Mouse (Mus musculus): ENCODE data around the gene Naa80. TPM values are rescaled to one million over a fixed set of nuclear protein-coding genes. Genes with fewer than 3 reads are reported as not detected.

The Naa80 gene
- polyA plus RNA-seq (2012; rRNA removed): 19.5 and 21.6 TPM in 2 replicates

DNA sequence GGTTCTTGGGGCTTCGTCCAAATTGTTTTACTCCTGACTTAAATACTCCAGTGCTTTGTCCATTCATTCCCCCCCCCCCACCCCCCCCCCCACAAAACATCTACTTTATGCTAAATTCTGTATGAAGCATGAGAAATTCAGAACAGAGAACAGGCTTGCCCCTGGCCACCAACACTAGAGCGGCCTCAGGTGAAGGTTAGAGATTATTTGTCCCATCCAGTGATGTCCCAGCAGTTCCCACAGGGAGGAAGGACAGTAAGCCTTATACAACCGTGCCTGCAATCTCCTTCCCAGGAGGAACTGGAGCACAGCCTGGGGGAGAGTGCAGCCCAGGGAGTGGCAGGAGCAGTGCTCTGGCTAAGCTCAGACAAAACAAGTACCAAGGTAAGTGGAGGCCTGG lies at the start of gene Naa80:
Gene Naa80 (plus strand): TSS at position 301 of the 400 bp plus-strand sequence.
- peaks cover 29% of the 10 kb centered on the region for H3K4me1 ChIP-seq (ENCODE audit: control insufficient read depth, insufficient read depth, low read length)
- 66% methylated on average over 3 of the region's 3 CpGs for WGBS
- H3K27ac ChIP-seq (ENCODE audit: insufficient read depth, low read length): peak within 1 kb of the TSS; percentile 16; the same call in 1 of the 2 replicates
- TF ChIP-seq CTCF (IDR thresholded peaks at IDR 0.05; ENCODE audit: borderline replicate concordance, insufficient read depth, low read depth, low read length) (no peak), POLR2A (IDR thresholded peaks at IDR 0.05; ENCODE audit: borderline replicate concordance, insufficient read depth, low read length) (no peak)
- no peak within 1 kb of the TSS for H3K4me3 ChIP-seq (replicated peaks; ENCODE audit: insufficient read depth, low read depth, low read length)
- H3K27me3 ChIP-seq (ENCODE audit: control insufficient read depth, insufficient read depth, low read length): no peaks in the 10 kb centered on the region
- DNase-seq: no peak

DNA sequence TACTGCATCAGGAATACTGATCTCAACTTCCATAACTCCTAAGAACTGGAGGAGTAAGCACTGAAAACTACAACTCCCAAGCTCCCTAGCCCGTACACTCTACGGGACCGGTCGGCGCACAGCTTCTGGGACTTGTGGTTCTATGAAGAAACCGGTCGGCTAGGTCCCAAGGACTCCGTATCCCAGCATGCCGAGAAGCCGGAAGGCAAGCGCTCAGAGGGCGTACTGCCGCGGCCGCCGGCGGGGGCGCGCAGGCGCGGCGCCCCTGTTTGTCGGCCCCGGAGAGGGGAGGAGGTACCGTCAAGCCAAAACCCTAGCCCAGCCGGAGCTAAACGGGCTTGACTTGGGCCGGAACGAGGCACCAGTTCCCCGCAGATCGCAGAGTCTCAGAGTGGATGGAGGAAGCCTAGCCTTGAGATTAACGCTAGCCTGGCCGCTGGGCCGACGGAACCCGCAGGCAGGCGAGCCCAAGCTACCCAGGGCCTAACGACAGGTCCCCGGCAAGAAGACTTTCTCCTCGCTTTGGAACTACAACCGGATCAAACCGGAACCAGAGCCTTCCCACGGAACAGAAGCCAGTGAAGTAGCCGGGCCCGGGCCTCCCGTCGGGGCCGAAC lies 44.8 kb upstream of the Naa80 start, which contains the start of gene Tmem115:
Gene Tmem115 (plus strand): TSS at position 155 of the 617 bp plus-strand sequence.
- H3K27ac ChIP-seq (ENCODE audit: insufficient read depth, low read length): peak within 1 kb of the TSS; percentile 71
- peak within 1 kb of the TSS; percentile 86 for H3K4me3 ChIP-seq (replicated peaks; ENCODE audit: insufficient read depth, low read depth, low read length)
- no peaks in the 10 kb centered on the region for H3K27me3 ChIP-seq (ENCODE audit: control insufficient read depth, insufficient read depth, low read length)
- under 1% methylated on average over 48 of the region's 48 CpGs for WGBS
- peak; percentile 91 to 97 for DNase-seq
- peaks cover 16% of the 10 kb centered on the region; the same call in 1 of the 2 replicates for H3K4me1 ChIP-seq (ENCODE audit: control insufficient read depth, insufficient read depth, low read length)
- TF ChIP-seq POLR2A (IDR thresholded peaks at IDR 0.05; ENCODE audit: borderline replicate concordance, insufficient read depth, low read length) (peak; percentile 72; the same call in 1 of the 2 replicates), CTCF (IDR thresholded peaks at IDR 0.05; ENCODE audit: borderline replicate concordance, insufficient read depth, low read depth, low read length) (no peak)

DNA sequence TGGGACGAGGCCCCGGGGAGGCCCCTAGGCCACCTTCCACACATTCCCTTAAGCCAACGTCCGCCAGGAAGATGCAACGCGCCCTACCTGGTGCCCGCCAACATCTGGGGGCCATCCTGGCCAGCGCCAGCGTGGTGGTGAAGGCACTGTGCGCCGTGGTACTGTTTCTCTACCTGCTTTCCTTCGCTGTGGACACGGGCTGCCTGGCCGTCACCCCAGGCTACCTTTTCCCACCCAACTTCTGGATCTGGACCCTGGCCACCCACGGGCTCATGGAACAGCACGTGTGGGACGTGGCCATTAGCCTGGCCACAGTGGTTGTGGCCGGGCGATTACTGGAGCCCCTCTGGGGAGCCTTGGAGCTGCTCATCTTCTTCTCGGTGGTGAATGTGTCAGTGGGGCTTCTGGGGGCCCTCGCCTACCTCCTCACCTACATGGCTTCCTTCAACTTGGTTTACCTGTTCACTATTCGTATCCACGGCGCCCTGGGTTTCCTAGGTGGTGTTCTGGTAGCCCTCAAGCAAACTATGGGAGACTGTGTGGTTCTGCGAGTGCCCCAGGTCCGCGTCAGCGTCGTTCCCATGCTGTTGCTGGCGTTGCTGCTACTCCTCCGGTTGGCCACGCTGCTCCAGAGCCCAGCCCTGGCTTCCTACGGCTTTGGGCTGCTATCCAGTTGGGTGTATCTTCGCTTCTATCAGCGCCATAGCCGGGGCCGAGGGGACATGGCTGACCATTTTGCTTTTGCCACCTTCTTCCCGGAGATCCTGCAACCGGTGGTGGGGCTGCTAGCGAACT lies 44.1 kb upstream of the Naa80 start:
- H3K27me3 ChIP-seq (ENCODE audit: control insufficient read depth, insufficient read depth, low read length): no peaks in the 10 kb centered on the region
- TF ChIP-seq CTCF (IDR thresholded peaks at IDR 0.05; ENCODE audit: borderline replicate concordance, insufficient read depth, low read depth, low read length) (no peak), POLR2A (IDR thresholded peaks at IDR 0.05; ENCODE audit: borderline replicate concordance, insufficient read depth, low read length) (no peak)
- peaks cover 16% of the 10 kb centered on the region; the same call in 1 of the 2 replicates for H3K4me1 ChIP-seq (ENCODE audit: control insufficient read depth, insufficient read depth, low read length)
- peak; percentile 42 to 50 for DNase-seq
- peak overlapping the region; percentile 86 for H3K4me3 ChIP-seq (replicated peaks; ENCODE audit: insufficient read depth, low read depth, low read length)
- WGBS: under 1% methylated on average over 40 of the region's 40 CpGs
- H3K27ac ChIP-seq (ENCODE audit: insufficient read depth, low read length): peak overlapping the region; percentile 71

DNA sequence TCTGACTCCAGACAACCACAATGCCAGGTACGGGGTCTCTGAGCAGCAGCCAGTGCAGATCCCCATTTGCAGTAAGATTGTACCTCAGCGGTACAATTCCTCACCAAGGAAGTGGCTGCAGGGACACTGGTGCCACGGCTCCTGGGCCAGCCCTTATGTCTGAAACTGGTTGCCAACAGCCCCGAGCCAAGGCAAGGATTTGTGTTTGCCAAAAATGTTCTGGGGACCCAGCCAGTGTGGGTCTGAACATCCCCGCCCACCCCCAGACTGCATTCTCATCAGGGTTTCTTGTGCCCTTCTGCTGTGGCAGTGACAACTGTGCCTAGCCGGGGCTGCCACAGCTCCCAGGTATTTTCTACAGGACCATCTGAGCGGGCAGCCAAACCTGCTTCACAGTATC lies 40.5 kb upstream of the Naa80 start:
- DNase-seq: peak in 1 of 2 experiments; percentile 44
- Histone ChIP-seq H3K27ac (ENCODE audit: insufficient read depth, low read length) (no peak overlapping the region), H3K4me3 (replicated peaks; ENCODE audit: insufficient read depth, low read depth, low read length) (no peak overlapping the region), H3K4me1 (ENCODE audit: control insufficient read depth, insufficient read depth, low read length) (peaks cover 16% of the 10 kb centered on the region; the same call in 1 of the 2 replicates), H3K27me3 (ENCODE audit: control insufficient read depth, insufficient read depth, low read length) (no peaks in the 10 kb centered on the region)
- WGBS: 7% methylated on average over 7 of the region's 7 CpGs
- TF ChIP-seq CTCF (IDR thresholded peaks at IDR 0.05; ENCODE audit: borderline replicate concordance, insufficient read depth, low read depth, low read length) (no peak), POLR2A (IDR thresholded peaks at IDR 0.05; ENCODE audit: borderline replicate concordance, insufficient read depth, low read length) (no peak)

DNA sequence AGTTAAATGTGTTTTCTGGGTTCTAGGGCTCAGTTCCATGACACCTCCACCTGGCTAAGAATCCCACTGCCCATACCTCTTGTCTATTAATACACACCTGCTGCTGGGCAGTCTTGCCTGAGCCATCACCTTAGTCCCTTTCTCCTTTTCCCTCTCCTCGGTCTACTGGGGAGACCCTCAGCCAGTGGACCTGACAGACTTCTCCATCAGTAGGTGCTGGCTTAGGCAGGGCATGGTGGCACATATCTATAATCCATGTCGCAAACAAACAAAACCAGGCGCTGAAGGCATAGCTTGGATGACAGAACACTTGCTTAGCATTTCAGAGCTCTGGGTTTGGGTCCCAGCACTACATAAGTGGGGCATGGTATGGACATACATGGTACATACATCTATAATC lies 40.0 kb upstream of the Naa80 start:
- TF ChIP-seq POLR2A (IDR thresholded peaks at IDR 0.05; ENCODE audit: borderline replicate concordance, insufficient read depth, low read length) (no peak), CTCF (IDR thresholded peaks at IDR 0.05; ENCODE audit: borderline replicate concordance, insufficient read depth, low read depth, low read length) (no peak)
- H3K4me1 ChIP-seq (ENCODE audit: control insufficient read depth, insufficient read depth, low read length): peaks cover 16% of the 10 kb centered on the region

DNA sequence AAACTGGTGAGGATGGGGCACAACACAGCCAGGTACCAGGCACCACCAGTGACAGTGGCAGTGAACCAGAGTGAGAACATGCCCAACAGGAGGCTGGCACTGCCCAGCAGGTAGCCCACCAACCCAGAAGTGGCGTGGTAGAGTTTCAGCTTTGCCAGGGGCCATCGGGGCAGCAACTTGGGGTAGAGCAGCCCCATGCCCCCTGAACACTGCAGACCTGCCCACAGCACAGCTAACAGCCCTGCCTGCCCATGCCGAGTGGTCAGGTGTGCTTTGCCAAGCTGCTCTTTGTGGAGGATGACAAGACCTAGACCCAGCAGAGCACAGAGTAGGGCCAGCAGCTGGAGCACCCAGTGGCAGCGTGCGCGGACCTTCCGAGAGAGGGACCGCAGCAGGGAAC lies 38.7 kb upstream of the Naa80 start:
- H3K4me3 ChIP-seq (replicated peaks; ENCODE audit: insufficient read depth, low read depth, low read length): no peak overlapping the region
- no peak for TF ChIP-seq CTCF (IDR thresholded peaks at IDR 0.05; ENCODE audit: borderline replicate concordance, insufficient read depth, low read depth, low read length)
- TF ChIP-seq POLR2A (IDR thresholded peaks at IDR 0.05; ENCODE audit: borderline replicate concordance, insufficient read depth, low read length): no peak
- 88% methylated on average over 8 of the region's 8 CpGs for WGBS
- no peaks in the 10 kb centered on the region for H3K27me3 ChIP-seq (ENCODE audit: control insufficient read depth, insufficient read depth, low read length)
- no peak for DNase-seq
- peaks cover 16% of the 10 kb centered on the region for H3K4me1 ChIP-seq (ENCODE audit: control insufficient read depth, insufficient read depth, low read length)
- no peak overlapping the region for H3K27ac ChIP-seq (ENCODE audit: insufficient read depth, low read length)

More for the DNA sequence above, 40.0 kb upstream of the Naa80 start:
- H3K4me3 ChIP-seq (replicated peaks; ENCODE audit: insufficient read depth, low read depth, low read length): no peak overlapping the region
- 55% methylated on average over 3 of the region's 3 CpGs for WGBS
- no peaks in the 10 kb centered on the region for H3K27me3 ChIP-seq (ENCODE audit: control insufficient read depth, insufficient read depth, low read length)
- H3K27ac ChIP-seq (ENCODE audit: insufficient read depth, low read length): no peak overlapping the region
- no peak for DNase-seq

DNA sequence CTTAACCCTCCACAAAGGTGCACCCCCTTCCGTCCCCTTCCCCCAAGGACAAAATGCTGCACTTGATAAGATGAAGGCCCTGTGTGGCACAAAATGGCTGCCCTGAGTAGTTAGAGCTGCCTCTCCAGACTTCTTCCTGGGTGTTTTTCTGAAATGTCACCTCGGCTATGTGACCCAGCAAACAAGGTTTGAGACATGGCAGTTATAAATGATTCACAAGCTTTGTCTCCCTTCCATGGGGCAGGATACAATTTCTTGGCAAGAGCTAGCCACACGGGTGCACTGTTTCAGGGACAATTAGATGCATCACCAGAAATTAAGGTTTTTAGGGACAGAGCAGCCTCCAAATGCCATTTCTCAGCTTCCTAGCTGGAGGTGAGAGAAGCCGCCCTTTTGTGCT lies 38.3 kb upstream of the Naa80 start:
- H3K27me3 ChIP-seq (ENCODE audit: control insufficient read depth, insufficient read depth, low read length): no peaks in the 10 kb centered on the region
- 62% methylated on average over 4 of the region's 4 CpGs for WGBS
- H3K4me3 ChIP-seq (replicated peaks; ENCODE audit: insufficient read depth, low read depth, low read length): no peak overlapping the region

More for the DNA sequence above, 38.3 kb upstream of the Naa80 start:
- no peak overlapping the region for H3K27ac ChIP-seq (ENCODE audit: insufficient read depth, low read length)
- no peak for TF ChIP-seq POLR2A (IDR thresholded peaks at IDR 0.05; ENCODE audit: borderline replicate concordance, insufficient read depth, low read length)
- no peak for TF ChIP-seq CTCF (IDR thresholded peaks at IDR 0.05; ENCODE audit: borderline replicate concordance, insufficient read depth, low read depth, low read length)
- no peak for DNase-seq
- H3K4me1 ChIP-seq (ENCODE audit: control insufficient read depth, insufficient read depth, low read length): peaks cover 16% of the 10 kb centered on the region
